Mouse (Mus musculus) thymus, adult 2 months (tissue): ENCODE data around the gene Iqcf3. TPM values are rescaled to one million over a fixed set of nuclear protein-coding genes. Genes with fewer than 3 reads are reported as not detected.
A peak's percentile ranks its signal among the peaks of the same experiment; 100 is the strongest.

Experiments used
- DNase-seq: peaks from one replicate; pipeline ENCODE4 v3.0.0; 2021
- H3K27ac ChIP-seq: fragments of 200-500 bp; 2 replicates; pipeline ENCODE4 v1.5.1; 2012; ENCODE audit warnings: low read length, control low read depth; ENCODE audit not compliant: control insufficient read depth, insufficient read depth
- H3K27me3 ChIP-seq: fragments of 200-500 bp; 2 replicates; pipeline ENCODE4 v1.6.1; 2012; ENCODE audit warnings: mild to moderate bottlenecking, low read length, moderate library complexity, mixed read lengths; ENCODE audit not compliant: control insufficient read depth, insufficient read depth
- H3K36me3 ChIP-seq: fragments of 200-500 bp; 2 replicates; pipeline ENCODE4 v1.6.1; 2012; ENCODE audit warnings: mild to moderate bottlenecking, low read length, moderate library complexity; ENCODE audit not compliant: control insufficient read depth, insufficient read depth
- H3K4me1 ChIP-seq: fragments of 200-500 bp; replicated peaks from 2 replicates; pipeline ENCODE4 v1.6.1; 2012; ENCODE audit warnings: low read length; ENCODE audit not compliant: control insufficient read depth, insufficient read depth
- H3K4me3 ChIP-seq: fragments of 200-500 bp; 2 replicates; pipeline ENCODE4 v1.5.1; 2012; ENCODE audit warnings: mild to moderate bottlenecking, low read length, control low read depth, moderate library complexity; ENCODE audit not compliant: control insufficient read depth, insufficient read depth
- CTCF ChIP-seq: fragments of 200-500 bp; IDR thresholded peaks from 2 replicates; pipeline ENCODE4 v1.5.1; 2012; ENCODE audit warnings: mild to moderate bottlenecking, control low read depth, low read length, moderate library complexity, borderline replicate concordance; ENCODE audit not compliant: control insufficient read depth, poor library complexity, insufficient read depth; ENCODE audit errors: extremely low read depth
- POLR2A ChIP-seq: fragments of 200-500 bp; IDR thresholded peaks from 2 replicates; pipeline ENCODE4 v1.6.1; 2012; ENCODE audit warnings: mild to moderate bottlenecking, low read length, control low read depth, moderate library complexity; ENCODE audit not compliant: control insufficient read depth, poor library complexity, insufficient read depth; ENCODE audit errors: extremely low read depth
- WGBS: fragments of 180-500 bp; shearing (Covaris S2); methylation state at CpG from one replicate; pipeline ENCODE4 v1.1.7; 2018; 5-methylcytosine and 5-hydroxymethylcytosine counted together
- polyA plus RNA-seq: library from polyadenylated mRNA; depleted of rRNA; stranded (reverse); fragments of >200 nt; gene quantifications from 2 replicates; pipeline ENCODE4 v1.2.3, GENCODE M21; 2012

Iqcf3 gene
- polyA plus RNA-seq, 1 experiment: 0.18 TPM

GRCm38 (mm10) chr9:106564025-106564424 is 2.6 kb upstream of the Iqcf3 start:
- H3K36me3 ChIP-seq: no peaks in the 10 kb centered on the region
- no peak overlapping the region for H3K27ac ChIP-seq
- TF ChIP-seq POLR2A (no peak), CTCF (no peak)
- no peaks in the 10 kb centered on the region for H3K27me3 ChIP-seq
- H3K4me1 ChIP-seq: no peaks in the 10 kb centered on the region; the same call in 1 of the 2 replicates
- WGBS: 89% methylated on average over 8 of the region's 8 CpGs
- no peak for DNase-seq
- no peak overlapping the region for H3K4me3 ChIP-seq

- 95% methylated on average over 11 of the region's 11 CpGs for WGBS
- H3K36me3 ChIP-seq: no peaks in the 10 kb centered on the region
Measured at GRCm38 (mm10) chr9:106562291-106562690, 860 bp upstream of the Iqcf3 start.

GRCm38 (mm10) chr9:106534975-106535374 is 26.5 kb downstream of the Iqcf3 start:
- Histone ChIP-seq H3K36me3 (no peaks in the 10 kb centered on the region), H3K4me3 (no peak overlapping the region), H3K4me1 (no peaks in the 10 kb centered on the region), H3K27me3 (no peaks in the 10 kb centered on the region), H3K27ac (no peak overlapping the region)
- TF ChIP-seq CTCF: no peak
- no peak for TF ChIP-seq POLR2A
- no peak for DNase-seq
- 96% methylated on average over 11 of the region's 11 CpGs for WGBS

More at GRCm38 (mm10) chr9:106562291-106562690, 860 bp upstream of the Iqcf3 start:
- H3K4me1 ChIP-seq: no peaks in the 10 kb centered on the region; the same call in 1 of the 2 replicates
- H3K27me3 ChIP-seq: no peaks in the 10 kb centered on the region
- H3K27ac ChIP-seq: no peak overlapping the region
- no peak overlapping the region for H3K4me3 ChIP-seq
- no peak for TF ChIP-seq POLR2A
- no peak for TF ChIP-seq CTCF
- no peak for DNase-seq

GRCm38 (mm10) chr9:106534296-106534695 is 27.1 kb downstream of the Iqcf3 start:
- H3K36me3 ChIP-seq: no peaks in the 10 kb centered on the region
- H3K27ac ChIP-seq: no peak overlapping the region
- no peak for DNase-seq
- TF ChIP-seq POLR2A (no peak), CTCF (no peak)
- 98% methylated on average over 7 of the region's 7 CpGs for WGBS
- H3K27me3 ChIP-seq: no peaks in the 10 kb centered on the region
- H3K4me3 ChIP-seq: no peak overlapping the region
- no peaks in the 10 kb centered on the region for H3K4me1 ChIP-seq

- no peak overlapping the region for H3K4me3 ChIP-seq
- no peaks in the 10 kb centered on the region for H3K36me3 ChIP-seq
- no peaks in the 10 kb centered on the region for H3K27me3 ChIP-seq
- TF ChIP-seq CTCF: peak; percentile 74; the same call in 1 of the 2 replicates
- TF ChIP-seq POLR2A: no peak
- H3K4me1 ChIP-seq: no peaks in the 10 kb centered on the region
- no peak overlapping the region for H3K27ac ChIP-seq
- WGBS: 22% methylated on average over 3 of the region's 3 CpGs
- DNase-seq: peak; percentile 17
Measured at GRCm38 (mm10) chr9:106531833-106532232, 29.6 kb downstream of the Iqcf3 start.

- no peak for DNase-seq
- WGBS: 75% methylated on average over 8 of the region's 8 CpGs
- Histone ChIP-seq H3K27ac (no peak overlapping the region), H3K4me1 (no peaks in the 10 kb centered on the region), H3K27me3 (no peaks in the 10 kb centered on the region), H3K36me3 (no peaks in the 10 kb centered on the region), H3K4me3 (no peak overlapping the region)
- no peak for TF ChIP-seq POLR2A
- TF ChIP-seq CTCF: no peak
Measured at GRCm38 (mm10) chr9:106519909-106520308, 41.5 kb downstream of the Iqcf3 start.

GRCm38 (mm10) chr9:106519433-106519832 is 42.0 kb downstream of the Iqcf3 start:
- no peak for TF ChIP-seq POLR2A
- TF ChIP-seq CTCF: no peak
- WGBS: 75% methylated on average over 2 of the region's 2 CpGs
- Histone ChIP-seq H3K27me3 (no peaks in the 10 kb centered on the region), H3K27ac (no peak overlapping the region), H3K4me3 (no peak overlapping the region), H3K4me1 (no peaks in the 10 kb centered on the region), H3K36me3 (no peaks in the 10 kb centered on the region)
- DNase-seq: no peak
